Mouse (Mus musculus): ENCODE data around the gene Vwa3a.

- TF ChIP-seq CTCF (IDR thresholded peaks at IDR 0.05; ENCODE audit: low read depth), result no peak
- no peak for TF ChIP-seq EP300 (optimal IDR thresholded peaks at IDR 0.05)
These were observed 35.2 kb upstream of the Vwa3a start for GRCm38 (mm10) chr7:120703888-120704287.

All from stomach, postnatal 0 days (tissue).